Comparison of ENCODE assay signal across 11 mouse cellular contexts in the genomic region with DNA sequence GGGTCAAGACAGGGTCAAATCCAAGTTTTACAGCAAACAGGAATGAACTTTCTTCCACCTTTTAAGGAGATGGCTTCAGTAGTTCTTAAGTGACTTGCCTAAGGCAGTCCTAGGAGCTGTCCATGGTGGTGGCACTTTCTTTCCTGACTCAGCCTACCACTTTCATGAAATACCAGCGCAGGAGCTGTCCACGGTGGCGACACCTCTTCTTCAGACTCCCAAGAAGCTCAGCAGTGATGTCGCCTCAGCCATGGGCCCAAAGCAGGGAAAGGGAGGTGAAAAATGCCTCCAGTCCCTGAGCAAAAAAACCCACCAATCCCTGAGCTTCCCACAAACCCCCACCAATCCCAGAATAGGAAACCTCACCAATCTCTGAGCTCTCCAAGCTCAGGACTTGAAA. TPM values are rescaled to one million over a fixed set of nuclear protein-coding genes. Genes with fewer than 3 reads are reported as not detected.
A peak's percentile ranks its signal among the peaks of the same experiment; 100 is the strongest.
DNase-seq lines count a peak whose midpoint lies in the region; ATAC-seq lines count a peak whose summit lies in the region.
"Had no signal": no experiment of that assay in that cellular context is flagged by ENCODE, and none has a peak within 500 bp of the region (broad histone marks: within the 10 kb centered on the region; RNA-seq: fewer than 3 reads in every experiment).

No protein-coding gene starts in this region.

- H3K4me1 ChIP-seq in kidney, embryonic 14.5 days (ENCODE audit: control insufficient read depth, insufficient read depth, low read length): peaks cover 5% of the 10 kb centered on the region; the same call in 1 of the 2 replicates
- H3K4me1 ChIP-seq in embryonic facial prominence, embryonic 14.5 days (ENCODE audit: control insufficient read depth, insufficient read depth, low read length): peaks cover 13% of the 10 kb centered on the region; the same call in 1 of the 2 replicates

- no peaks in the 10 kb centered on the region for H3K9me3 ChIP-seq in kidney, embryonic 14.5 days (ENCODE audit: control insufficient read depth, low read length)
- H3K9me3 ChIP-seq in embryonic facial prominence, embryonic 14.5 days (ENCODE audit: control insufficient read depth, low read length): no peaks in the 10 kb centered on the region
- H3K9me3 ChIP-seq: megakaryocyte, embryonic 14.5 days; stomach, embryonic 15.5 days had no signal

- no peaks in the 10 kb centered on the region for H3K36me3 ChIP-seq in kidney, embryonic 14.5 days (ENCODE audit: control insufficient read depth, insufficient read depth, low read length)
- H3K36me3 ChIP-seq in embryonic facial prominence, embryonic 14.5 days (ENCODE audit: control insufficient read depth, insufficient read depth, low read length): 0 out of 2 replicates have a peak, but pooled peaks cover 5% of the 10 kb centered on the region
- H3K36me3 ChIP-seq: stomach, embryonic 15.5 days had no signal

- no peak overlapping the region for H3K9ac ChIP-seq in kidney, embryonic 14.5 days (ENCODE audit: low read depth, low read length)
- H3K9ac ChIP-seq in embryonic facial prominence, embryonic 14.5 days (ENCODE audit: low read depth, low read length): no peak overlapping the region
- H3K9ac ChIP-seq: hindbrain, embryonic 14.5 days; stomach, embryonic 15.5 days had no signal

- 59% methylated on average over 4 of the region's 4 CpGs for WGBS in kidney, embryonic 14.5 days
- 57% methylated on average over 4 of the region's 4 CpGs for WGBS in embryonic facial prominence, embryonic 14.5 days

- no peak overlapping the region for H3K4me3 ChIP-seq in kidney, embryonic 14.5 days (ENCODE audit: low read length)
- H3K4me3 ChIP-seq in embryonic facial prominence, embryonic 14.5 days (ENCODE audit: low read depth, low read length): no peak overlapping the region
- H3K4me3 ChIP-seq: stomach, embryonic 15.5 days had no signal

- ATAC-seq in kidney, embryonic 14.5 days (ENCODE audit: low FRiP score, low TSS enrichment): no peak
- no peak for ATAC-seq in embryonic facial prominence, embryonic 14.5 days (ENCODE audit: low read depth)
- no peak for ATAC-seq in erythroid progenitor cell, adult 5-6 weeks (replicated peaks; ENCODE audit: low FRiP score, poor library complexity, severe bottlenecking)

- no peak overlapping the region for H3K4me2 ChIP-seq in kidney, embryonic 14.5 days (replicated peaks; ENCODE audit: low read depth, low read length)
- no peak overlapping the region for H3K4me2 ChIP-seq in embryonic facial prominence, embryonic 14.5 days (ENCODE audit: low read depth, low read length)
- H3K4me2 ChIP-seq: stomach, embryonic 15.5 days had no signal

- no peak overlapping the region for H3K27ac ChIP-seq in kidney, embryonic 14.5 days (ENCODE audit: low read depth, low read length)
- H3K27ac ChIP-seq in embryonic facial prominence, embryonic 14.5 days (replicated peaks; ENCODE audit: low read depth, low read length): no peak overlapping the region

- H3K27me3 ChIP-seq in kidney, embryonic 14.5 days (ENCODE audit: control insufficient read depth, insufficient read depth, low read length): no peaks in the 10 kb centered on the region
- H3K27me3 ChIP-seq in embryonic facial prominence, embryonic 14.5 days (replicated peaks; ENCODE audit: control insufficient read depth, insufficient read depth, low read length): no peaks in the 10 kb centered on the region
- H3K27me3 ChIP-seq: megakaryocyte, embryonic 14.5 days; stomach, embryonic 15.5 days had no signal

- DNase-seq in kidney, adult 9 months: peak; percentile 50
- peak; percentile 62 for DNase-seq in MN1 (ENCODE audit: low spot score)
- peak; percentile 62 for DNase-seq in embryonic facial prominence, embryonic 14.5 days (ENCODE audit: low spot score)
- DNase-seq in testis, postnatal 10 days (ENCODE audit: low spot score): peak; percentile 59
- DNase-seq in layer of hippocampus, adult 9-11 months: no peak
- DNase-seq: cerebellum, adult 18-20 months had no signal

RNA-seq across cellular contexts. Expression of a gene that starts 1.7 kb away (rescaled TPM):
- 4.4 and 9.7 TPM in 2 replicates for polyA plus RNA-seq in kidney, embryonic 14.5 days (2014; fragmentation: Nextera tagmentation; extraction: Ambion mirVana)
- polyA plus RNA-seq in embryonic facial prominence, embryonic 14.5 days (2014; fragmentation: Nextera tagmentation; extraction: Ambion mirVana): 6.7 and 6.8 TPM in 2 replicates
- total RNA-seq in erythroid progenitor cell, adult 5-6 weeks (2015; ENCODE audit: low replicate concordance): 2.1 TPM in 1 of 2 replicates, not detected in the other
- 0.13 and 1.1 TPM in 2 replicates for total RNA-seq in erythroid progenitor cell, adult 5-6 weeks (2017; ENCODE audit: low replicate concordance)

RNA-seq across cellular contexts. Expression of a gene that starts 15.5 kb away (rescaled TPM):
- 19.9 and 20.3 TPM in 2 replicates for polyA plus RNA-seq in kidney, embryonic 14.5 days (2014; fragmentation: Nextera tagmentation; extraction: Ambion mirVana)
- polyA plus RNA-seq in embryonic facial prominence, embryonic 14.5 days (2014; fragmentation: Nextera tagmentation; extraction: Ambion mirVana): 22.8 TPM in 2 replicates
- not detected in 2 replicates for total RNA-seq in erythroid progenitor cell, adult 5-6 weeks (2015; ENCODE audit: low replicate concordance)
- total RNA-seq in erythroid progenitor cell, adult 5-6 weeks (2017; ENCODE audit: low replicate concordance): not detected in 2 replicates

RNA-seq across cellular contexts. Expression of a gene that starts 19.7 kb away (rescaled TPM):
- polyA plus RNA-seq in kidney, embryonic 14.5 days (2014; fragmentation: Nextera tagmentation; extraction: Ambion mirVana): 44.2 and 59.0 TPM in 2 replicates
- 21.9 and 29.1 TPM in 2 replicates for polyA plus RNA-seq in embryonic facial prominence, embryonic 14.5 days (2014; fragmentation: Nextera tagmentation; extraction: Ambion mirVana)
- total RNA-seq in erythroid progenitor cell, adult 5-6 weeks (2015; ENCODE audit: low replicate concordance): not detected in 2 replicates
- 3.6 TPM in 1 of 2 replicates, not detected in the other for total RNA-seq in erythroid progenitor cell, adult 5-6 weeks (2017; ENCODE audit: low replicate concordance)

RNA-seq across cellular contexts. Expression of a gene that starts 36.5 kb away (rescaled TPM):
- not detected in 2 replicates for polyA plus RNA-seq in kidney, embryonic 14.5 days (2014; fragmentation: Nextera tagmentation; extraction: Ambion mirVana)
- polyA plus RNA-seq in embryonic facial prominence, embryonic 14.5 days (2014; fragmentation: Nextera tagmentation; extraction: Ambion mirVana): not detected in 2 replicates
- total RNA-seq in erythroid progenitor cell, adult 5-6 weeks (2015; ENCODE audit: low replicate concordance): not detected in 2 replicates
- total RNA-seq in erythroid progenitor cell, adult 5-6 weeks (2017; ENCODE audit: low replicate concordance): not detected in 2 replicates
- polyA plus RNA-seq: hindbrain, embryonic 14.5 days; stomach, embryonic 15.5 days had no signal

RNA-seq across cellular contexts. Expression of a gene that starts 40.8 kb away (rescaled TPM):
- polyA plus RNA-seq in kidney, embryonic 14.5 days (2014; fragmentation: Nextera tagmentation; extraction: Ambion mirVana): 32.6 and 47.0 TPM in 2 replicates
- polyA plus RNA-seq in embryonic facial prominence, embryonic 14.5 days (2014; fragmentation: Nextera tagmentation; extraction: Ambion mirVana): 23.1 and 23.4 TPM in 2 replicates
- total RNA-seq in erythroid progenitor cell, adult 5-6 weeks (2015; ENCODE audit: low replicate concordance): not detected in 2 replicates
- total RNA-seq in erythroid progenitor cell, adult 5-6 weeks (2017; ENCODE audit: low replicate concordance): 0.77 and 1.7 TPM in 2 replicates
